Mouse (Mus musculus): ENCODE data around the gene Olfr279. TPM values are rescaled to one million over a fixed set of nuclear protein-coding genes. Genes with fewer than 3 reads are reported as not detected.
"Not testable (repeated sequence)": the region's sequence is repeated elsewhere in the genome, so short reads cannot be mapped to it uniquely, and the experiment has no call there.

Olfr279 gene
- total and polyA plus RNA-seq, 2 experiments from 2014 or later = not detected

GRCm38 (mm10) chr15:98507321-98507720 is 15.1 kb downstream of the Olfr279 start:
- 89% methylated on average over 6 of the region's 6 CpGs for WGBS
- ATAC-seq (ENCODE audit: low FRiP score) (no peak), DNase-seq (ENCODE audit: low spot score) (no peak)
- no peak overlapping the region for H3K4me3 ChIP-seq (ENCODE audit: low read depth, low read length)
- H3K36me3 ChIP-seq (ENCODE audit: insufficient read depth, low read length) = no peaks in the 10 kb centered on the region
- TF ChIP-seq CTCF (IDR thresholded peaks at IDR 0.05) = no peak
- H3K4me1 ChIP-seq (ENCODE audit: insufficient read depth, low read length) = no peaks in the 10 kb centered on the region
- H3K4me2 ChIP-seq (ENCODE audit: low read depth, low read length, poor library complexity, severe bottlenecking) = no peak overlapping the region
- H3K9me3 ChIP-seq (ENCODE audit: low read length) = no peaks in the 10 kb centered on the region
- H3K27ac ChIP-seq (ENCODE audit: low read depth, low read length) = no peak overlapping the region
- H3K9ac ChIP-seq (replicated peaks; ENCODE audit: low read length, poor library complexity, severe bottlenecking) = no peak overlapping the region
- H3K27me3 ChIP-seq (ENCODE audit: insufficient read depth, low read length) = no peaks in the 10 kb centered on the region

DNA sequence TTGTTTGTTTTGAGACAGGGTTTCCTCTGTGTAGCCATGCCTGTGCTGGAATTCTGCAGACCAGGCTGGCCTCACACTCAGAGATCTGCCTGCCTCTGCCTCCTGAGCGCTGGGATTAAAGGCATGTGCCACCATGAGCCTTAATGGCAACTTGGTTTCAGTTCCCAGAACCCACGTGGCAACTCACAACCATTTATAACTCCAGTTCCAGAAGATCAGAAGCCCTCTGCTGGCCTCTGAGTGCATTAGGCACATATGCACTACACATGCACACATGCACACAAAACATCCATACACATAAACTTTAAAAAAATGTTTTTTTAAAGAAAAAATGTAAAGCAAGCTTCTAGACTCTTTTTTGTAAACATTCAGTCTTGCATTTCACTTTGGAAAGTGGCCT is 17.2 kb downstream of the Olfr279 start:
- no peak overlapping the region for H3K4me3 ChIP-seq (ENCODE audit: low read depth, low read length)
- H3K4me2 ChIP-seq (ENCODE audit: low read depth, low read length, poor library complexity, severe bottlenecking) = no peak overlapping the region
- no peaks in the 10 kb centered on the region for H3K36me3 ChIP-seq (ENCODE audit: insufficient read depth, low read length)
- H3K9me3 ChIP-seq (ENCODE audit: low read length) = no peaks in the 10 kb centered on the region
- 0 out of 2 replicates have a peak, but pooled peaks have one; percentile 9 for TF ChIP-seq CTCF (IDR thresholded peaks at IDR 0.05)
- 63% methylated on average over 2 of the region's 2 CpGs for WGBS
- no peak overlapping the region for H3K27ac ChIP-seq (ENCODE audit: low read depth, low read length)
- DNase-seq (ENCODE audit: low spot score) (no peak), ATAC-seq (ENCODE audit: low FRiP score) (no peak)
- H3K4me1 ChIP-seq (ENCODE audit: insufficient read depth, low read length) = no peaks in the 10 kb centered on the region
- no peaks in the 10 kb centered on the region for H3K27me3 ChIP-seq (ENCODE audit: insufficient read depth, low read length)
- no peak overlapping the region for H3K9ac ChIP-seq (replicated peaks; ENCODE audit: low read length, poor library complexity, severe bottlenecking)

DNA sequence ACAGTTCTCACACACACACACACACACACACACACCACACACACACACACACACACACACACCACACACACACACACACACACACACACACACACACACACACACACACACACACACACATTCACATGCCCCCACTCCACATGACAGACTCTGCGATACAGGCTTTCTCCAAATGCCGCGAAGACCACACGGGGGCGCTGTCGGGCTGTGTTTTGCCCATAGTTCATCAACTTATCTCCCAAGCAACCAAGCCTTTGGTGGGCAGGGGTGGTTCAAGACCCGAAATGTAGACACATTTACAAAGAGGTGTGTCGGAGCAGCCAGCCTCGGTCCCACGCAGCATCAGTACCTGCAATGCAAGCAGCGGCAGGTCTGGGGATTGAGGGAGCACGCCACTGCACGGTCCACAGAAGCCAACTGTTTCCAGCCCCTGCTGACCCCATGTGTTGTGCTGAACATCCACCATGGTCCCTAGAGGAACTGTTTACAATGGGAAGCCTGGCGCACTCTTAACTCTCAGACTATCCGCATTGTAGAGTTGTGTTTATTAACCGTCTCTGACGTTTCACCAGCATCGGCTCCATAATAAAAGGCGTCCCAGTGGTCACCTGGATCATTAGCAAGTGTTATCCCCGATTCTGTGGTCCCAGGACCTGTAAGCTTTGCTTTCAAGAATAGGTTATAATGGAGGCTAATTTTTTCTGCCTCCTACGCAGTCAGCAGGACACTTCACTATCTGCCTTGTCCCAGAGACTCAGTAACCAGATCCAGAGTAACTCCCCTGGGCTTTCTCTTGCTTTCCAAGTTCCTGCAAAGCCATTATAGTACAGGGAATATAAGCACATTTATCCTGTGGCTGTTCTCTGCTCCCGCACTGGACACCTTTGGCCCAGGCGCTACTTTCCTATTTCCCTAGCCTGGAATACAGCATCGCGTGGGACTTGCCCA is 18.5 kb downstream of the Olfr279 start:
- Histone ChIP-seq H3K4me2 (ENCODE audit: low read depth, low read length, poor library complexity, severe bottlenecking) (peak overlapping the region; percentile 53), H3K4me1 (ENCODE audit: insufficient read depth, low read length) (no peaks in the 10 kb centered on the region), H3K9ac (replicated peaks; ENCODE audit: low read length, poor library complexity, severe bottlenecking) (no peak overlapping the region), H3K36me3 (ENCODE audit: insufficient read depth, low read length) (no peaks in the 10 kb centered on the region), H3K27ac (ENCODE audit: low read depth, low read length) (no peak overlapping the region), H3K9me3 (ENCODE audit: low read length) (no peaks in the 10 kb centered on the region), H3K4me3 (ENCODE audit: low read depth, low read length) (peak overlapping the region; percentile 18), H3K27me3 (ENCODE audit: insufficient read depth, low read length) (no peaks in the 10 kb centered on the region)
- TF ChIP-seq CTCF (IDR thresholded peaks at IDR 0.05) = peak; percentile 85
- WGBS = 27% methylated on average over 25 of the region's 25 CpGs
- DNase-seq (ENCODE audit: low spot score) = peak; percentile 82
- ATAC-seq (ENCODE audit: low FRiP score) = no peak

DNA sequence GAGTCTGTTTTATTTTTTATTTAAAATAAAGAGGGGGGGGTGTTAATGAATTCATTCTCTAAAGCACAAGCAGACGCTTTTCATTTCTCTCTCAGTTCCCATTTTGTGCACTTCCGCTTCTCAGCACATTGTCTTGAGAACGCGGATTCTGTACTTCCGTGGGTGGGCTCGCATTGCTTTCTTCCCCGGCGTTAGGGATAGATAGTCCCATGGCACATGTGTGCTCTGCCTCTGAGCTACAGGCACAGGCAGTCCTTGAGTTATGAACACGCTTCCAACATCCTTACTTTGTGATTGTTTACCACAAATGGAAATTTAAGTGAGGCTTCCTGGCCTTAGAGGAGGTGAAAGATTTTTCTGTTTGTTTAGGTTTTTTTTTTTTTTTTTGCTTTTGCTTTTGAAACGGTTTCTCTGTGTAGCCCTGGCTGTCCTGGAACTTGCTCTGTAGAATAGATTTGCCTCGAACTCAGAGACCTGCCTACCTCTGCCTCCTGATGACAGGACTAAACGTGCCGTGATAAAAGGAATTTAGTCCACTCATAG is 19.3 kb downstream of the Olfr279 start:
- Histone ChIP-seq H3K4me3 (ENCODE audit: low read depth, low read length) (no peak overlapping the region), H3K27ac (ENCODE audit: low read depth, low read length) (no peak overlapping the region), H3K4me1 (ENCODE audit: insufficient read depth, low read length) (no peaks in the 10 kb centered on the region), H3K27me3 (ENCODE audit: insufficient read depth, low read length) (no peaks in the 10 kb centered on the region), H3K36me3 (ENCODE audit: insufficient read depth, low read length) (no peaks in the 10 kb centered on the region), H3K9me3 (ENCODE audit: low read length) (no peaks in the 10 kb centered on the region), H3K4me2 (ENCODE audit: low read depth, low read length, poor library complexity, severe bottlenecking) (no peak overlapping the region), H3K9ac (replicated peaks; ENCODE audit: low read length, poor library complexity, severe bottlenecking) (no peak overlapping the region)
- no peak for TF ChIP-seq CTCF (IDR thresholded peaks at IDR 0.05)
- ATAC-seq (ENCODE audit: low FRiP score) = no peak
- WGBS = 46% methylated on average over 13 of the region's 13 CpGs
- DNase-seq (ENCODE audit: low spot score) = no peak

GRCm38 (mm10) chr15:98512232-98512631 is 20.0 kb downstream of the Olfr279 start:
- H3K4me2 ChIP-seq (ENCODE audit: low read depth, low read length, poor library complexity, severe bottlenecking) = no peak overlapping the region
- H3K9me3 ChIP-seq (ENCODE audit: low read length) = no peaks in the 10 kb centered on the region
- no peaks in the 10 kb centered on the region for H3K36me3 ChIP-seq (ENCODE audit: insufficient read depth, low read length)
- no peaks in the 10 kb centered on the region for H3K27me3 ChIP-seq (ENCODE audit: insufficient read depth, low read length)
- WGBS = 54% methylated on average over 8 of the region's 8 CpGs
- no peak for TF ChIP-seq CTCF (IDR thresholded peaks at IDR 0.05)
- H3K27ac ChIP-seq (ENCODE audit: low read depth, low read length) = no peak overlapping the region
- no peak for ATAC-seq (ENCODE audit: low FRiP score)
- no peak overlapping the region for H3K4me3 ChIP-seq (ENCODE audit: low read depth, low read length)
- no peaks in the 10 kb centered on the region for H3K4me1 ChIP-seq (ENCODE audit: insufficient read depth, low read length)
- no peak for DNase-seq (ENCODE audit: low spot score)
- H3K9ac ChIP-seq (replicated peaks; ENCODE audit: low read length, poor library complexity, severe bottlenecking) = no peak overlapping the region

- no peaks in the 10 kb centered on the region for H3K27me3 ChIP-seq (ENCODE audit: insufficient read depth, low read length)
- no peaks in the 10 kb centered on the region for H3K4me1 ChIP-seq (ENCODE audit: insufficient read depth, low read length)
- H3K9me3 ChIP-seq (ENCODE audit: low read length) = no peaks in the 10 kb centered on the region
- H3K9ac ChIP-seq (replicated peaks; ENCODE audit: low read length, poor library complexity, severe bottlenecking) = no peak overlapping the region
- 51% methylated on average over 17 of the region's 17 CpGs for WGBS
- no peak overlapping the region for H3K4me3 ChIP-seq (ENCODE audit: low read depth, low read length)
- peaks cover 2% of the 10 kb centered on the region; the same call in 1 of the 2 replicates for H3K36me3 ChIP-seq (ENCODE audit: insufficient read depth, low read length)
- TF ChIP-seq CTCF (IDR thresholded peaks at IDR 0.05) = no peak
- H3K27ac ChIP-seq (ENCODE audit: low read depth, low read length) = no peak overlapping the region
- no peak overlapping the region for H3K4me2 ChIP-seq (ENCODE audit: low read depth, low read length, poor library complexity, severe bottlenecking)
- DNase-seq (ENCODE audit: low spot score) (peak; percentile 14), ATAC-seq (ENCODE audit: low FRiP score) (no peak)
Measured at GRCm38 (mm10) chr15:98512799-98513321, 20.7 kb downstream of the Olfr279 start.

- H3K4me1 ChIP-seq (ENCODE audit: insufficient read depth, low read length); H3K27ac ChIP-seq (ENCODE audit: low read depth, low read length); H3K9me3 ChIP-seq (ENCODE audit: low read length); DNase-seq (ENCODE audit: low spot score); ATAC-seq (ENCODE audit: low FRiP score); H3K4me2 ChIP-seq (ENCODE audit: low read depth, low read length, poor library complexity, severe bottlenecking); H3K27me3 ChIP-seq (ENCODE audit: insufficient read depth, low read length); H3K4me3 ChIP-seq (ENCODE audit: low read depth, low read length); H3K9ac ChIP-seq (replicated peaks; ENCODE audit: low read length, poor library complexity, severe bottlenecking); H3K36me3 ChIP-seq (ENCODE audit: insufficient read depth, low read length): not testable (repeated sequence)
- 63% methylated on average over 3 of the region's 3 CpGs for WGBS
Measured at GRCm38 (mm10) chr15:98513676-98514075, 21.5 kb downstream of the Olfr279 start.

Measured in midbrain, postnatal 0 days (tissue).